Mouse (Mus musculus) embryonic facial prominence, embryonic 15.5 days (tissue): ENCODE results near the gene Cxcl17. TPM values are rescaled to one million over a fixed set of nuclear protein-coding genes. Genes with fewer than 3 reads are reported as not detected.
"Not testable (repeated sequence)": the region's sequence is repeated elsewhere in the genome, so short reads cannot be mapped to it uniquely, and the experiment has no call there.

Experiments
- ATAC-seq: fragments of 200-750 bp; cut with Nextera tagmentation; 2 replicates; pipeline ENCODE4 v1.8.0; 2017; ENCODE audit warnings: low read depth, moderate TSS enrichment; ENCODE audit not compliant: insufficient number of reproducible peaks, low FRiP score, low TSS enrichment
- H3K27ac ChIP-seq: fragments of 300-500 bp; sonication (generic); replicated peaks from 2 replicates; pipeline ENCODE4 v1.5.1; 2015; ENCODE audit warnings: mild to moderate bottlenecking, inconsistent platforms
- H3K27me3 ChIP-seq: fragments of 300-500 bp; sonication (generic); 2 replicates; pipeline ENCODE4 v1.6.1; 2015; ENCODE audit warnings: inconsistent platforms
- H3K36me3 ChIP-seq: fragments of 300-500 bp; sonication (generic); 2 replicates; pipeline ENCODE4 v1.6.1; 2015; ENCODE audit warnings: mild to moderate bottlenecking, inconsistent platforms
- H3K4me1 ChIP-seq: fragments of 300-500 bp; sonication (generic); 2 replicates; pipeline ENCODE4 v1.6.1; 2015; ENCODE audit warnings: inconsistent platforms
- H3K4me2 ChIP-seq: fragments of 300-500 bp; sonication (generic); replicated peaks from 2 replicates; pipeline ENCODE4 v1.6.1; 2015; ENCODE audit warnings: mild to moderate bottlenecking, inconsistent platforms
- H3K4me3 ChIP-seq: fragments of 300-500 bp; sonication (generic); replicated peaks from 2 replicates; pipeline ENCODE4 v1.5.1; 2015; ENCODE audit warnings: mild to moderate bottlenecking, inconsistent platforms
- H3K9ac ChIP-seq: fragments of 300-500 bp; sonication (generic); 2 replicates; pipeline ENCODE4 v1.6.1; 2015; ENCODE audit warnings: inconsistent platforms
- H3K9me3 ChIP-seq: fragments of 300-500 bp; sonication (generic); replicated peaks from 2 replicates; pipeline ENCODE4 v1.6.1; 2016; ENCODE audit warnings: inconsistent platforms
- WGBS: fragments of 180-500 bp; shearing (Covaris S2); methylation state at CpG from one replicate; pipeline ENCODE4 v1.1.7; 2015; 5-methylcytosine and 5-hydroxymethylcytosine counted together
- polyA plus RNA-seq: library from polyadenylated mRNA; unstranded; fragments of >200 nt; fragmentation: Nextera tagmentation; extraction: Ambion mirVana; gene quantifications from 2 replicates; pipeline ENCODE4 v1.2.1, GENCODE M21; 2015

Gene Cxcl17
- polyA plus RNA-seq, 1 experiment from 2014 or later = 4.3 TPM

GRCm38 (mm10) chr7:25399028-25399427 is 13.7 kb downstream of the Cxcl17 start:
- H3K9me3 ChIP-seq, ATAC-seq: not testable (repeated sequence)

GRCm38 (mm10) chr7:25398610-25399009 is 14.1 kb downstream of the Cxcl17 start, which contains the start of gene Lipe:
Lipe (minus strand) TSS chr7:25398710.
- H3K4me2 ChIP-seq = no peak within 1 kb of the TSS
- no peak for ATAC-seq
- H3K4me1 ChIP-seq = peaks cover 29% of the 10 kb centered on the region
- 91% methylated on average over 1 of the region's 1 CpGs for WGBS
- H3K27ac ChIP-seq = no peak within 1 kb of the TSS
- no peaks in the 10 kb centered on the region for H3K27me3 ChIP-seq
- no peaks in the 10 kb centered on the region for H3K9me3 ChIP-seq
- H3K4me3 ChIP-seq = no peak within 1 kb of the TSS
- H3K36me3 ChIP-seq = no peaks in the 10 kb centered on the region
- H3K9ac ChIP-seq = no peak within 1 kb of the TSS

More at GRCm38 (mm10) chr7:25399028-25399427, 13.7 kb downstream of the Cxcl17 start:
- H3K4me3 ChIP-seq, H3K9ac ChIP-seq, H3K27me3 ChIP-seq, H3K36me3 ChIP-seq, H3K4me2 ChIP-seq, H3K27ac ChIP-seq: not testable (repeated sequence)
- peaks cover 25% of the 10 kb centered on the region for H3K4me1 ChIP-seq

GRCm38 (mm10) chr7:25396621-25397020 is 16.1 kb downstream of the Cxcl17 start:
- ATAC-seq = no peak
- H3K36me3 ChIP-seq = no peaks in the 10 kb centered on the region
- no peak overlapping the region for H3K9ac ChIP-seq
- H3K27ac ChIP-seq = 0 out of 2 replicates have a peak overlapping the region, but pooled peaks have one; percentile 67
- H3K4me1 ChIP-seq = peaks cover 19% of the 10 kb centered on the region
- no peaks in the 10 kb centered on the region for H3K9me3 ChIP-seq
- H3K4me2 ChIP-seq = peak overlapping the region; percentile 65
- H3K4me3 ChIP-seq = no peak overlapping the region
- WGBS = 88% methylated on average over 14 of the region's 14 CpGs
- no peaks in the 10 kb centered on the region for H3K27me3 ChIP-seq

DNA sequence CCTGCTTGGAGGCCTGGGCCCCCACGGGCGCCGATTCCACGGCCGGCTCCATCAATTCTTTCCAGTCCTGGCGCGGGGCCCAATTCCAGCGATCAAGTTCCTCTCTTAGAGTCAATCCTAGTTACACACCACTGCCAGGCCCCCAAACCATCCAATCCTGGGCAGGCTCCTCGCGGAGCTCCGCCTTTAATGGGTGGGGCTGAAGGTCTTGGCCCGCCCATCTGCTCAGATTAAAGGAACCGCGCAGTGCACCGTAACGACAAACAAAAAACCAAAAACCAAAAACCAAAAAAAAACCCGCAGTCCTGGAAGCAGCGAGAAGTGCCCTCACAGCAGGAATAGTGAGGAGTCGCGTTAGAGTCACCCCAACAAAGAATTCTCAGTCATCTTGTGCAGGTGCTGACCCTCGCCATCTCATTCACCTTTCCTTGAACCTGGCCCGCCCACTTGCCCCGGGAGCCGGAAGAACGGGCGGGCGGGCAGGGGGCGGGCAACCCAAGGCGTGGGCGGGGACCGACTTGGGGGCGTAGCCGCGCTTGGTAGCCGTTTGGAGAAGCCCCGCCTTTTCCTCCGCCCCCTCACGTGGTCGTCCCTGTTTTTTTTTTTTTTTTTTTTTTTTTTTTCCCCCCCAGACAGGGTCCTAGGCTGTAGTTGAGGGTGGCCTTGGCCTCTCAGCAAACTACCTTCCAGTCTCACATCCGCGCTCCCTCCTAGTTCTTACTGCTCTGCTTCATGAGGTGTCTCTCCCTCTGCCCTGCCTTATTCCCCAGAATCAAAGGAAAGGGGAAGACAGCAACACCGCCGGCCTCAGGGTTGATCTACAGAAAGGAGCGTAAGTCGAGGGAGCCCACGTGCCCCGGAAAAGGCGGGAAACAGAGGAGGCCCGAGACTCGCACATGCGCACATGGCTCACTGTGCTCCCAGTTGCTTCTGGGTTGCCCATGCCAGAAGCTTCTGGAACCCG is 16.8 kb downstream of the Cxcl17 start:
- Histone ChIP-seq H3K9me3 (no peaks in the 10 kb centered on the region), H3K27ac (peak overlapping the region; percentile 67)
- ATAC-seq = peak; percentile 96

GRCm38 (mm10) chr7:25395186-25395557 is 17.5 kb downstream of the Cxcl17 start:
- 0% methylated on average over 22 of the region's 22 CpGs for WGBS
- Histone ChIP-seq H3K9ac (peak overlapping the region; percentile 23), H3K27ac (peak overlapping the region; percentile 67), H3K4me3 (peak overlapping the region; percentile 72), H3K27me3 (no peaks in the 10 kb centered on the region), H3K36me3 (no peaks in the 10 kb centered on the region), H3K9me3 (no peaks in the 10 kb centered on the region), H3K4me1 (peaks cover 27% of the 10 kb centered on the region), H3K4me2 (peak overlapping the region; percentile 65)
- ATAC-seq = no peak; the same call in 1 of the 2 replicates

More for the DNA sequence above, 16.8 kb downstream of the Cxcl17 start:
- Histone ChIP-seq H3K4me2 (peak overlapping the region; percentile 65), H3K4me3 (peak overlapping the region; percentile 72), H3K4me1 (peaks cover 22% of the 10 kb centered on the region), H3K36me3 (no peaks in the 10 kb centered on the region), H3K9ac (peak overlapping the region; percentile 23), H3K27me3 (no peaks in the 10 kb centered on the region)
- WGBS = 6% methylated on average over 49 of the region's 52 CpGs

DNA sequence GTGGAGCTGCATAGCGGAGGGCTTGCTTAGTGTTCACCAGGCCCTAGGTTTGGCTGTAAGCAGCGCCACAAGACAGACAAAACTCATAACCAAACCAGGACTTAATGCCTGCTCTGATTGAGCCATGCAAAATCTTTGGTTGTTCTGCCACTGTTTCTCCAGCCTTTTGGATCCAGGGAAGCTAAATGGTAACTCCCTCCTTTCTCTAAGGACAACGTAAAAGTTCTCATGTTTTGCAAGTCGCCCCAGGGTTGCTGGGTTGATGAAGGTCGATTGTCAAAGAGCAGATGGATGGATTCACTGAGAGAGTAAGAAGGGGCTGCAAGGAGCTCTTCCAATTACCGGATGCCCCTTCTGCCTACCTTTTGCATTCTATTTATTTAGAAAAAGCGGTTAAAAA is 17.9 kb downstream of the Cxcl17 start:
- Histone ChIP-seq H3K27me3 (no peaks in the 10 kb centered on the region), H3K9ac (peak overlapping the region; percentile 23), H3K4me2 (peak overlapping the region; percentile 65), H3K4me1 (peaks cover 31% of the 10 kb centered on the region), H3K36me3 (no peaks in the 10 kb centered on the region), H3K4me3 (peak overlapping the region; percentile 72), H3K27ac (0 out of 2 replicates have a peak overlapping the region, but pooled peaks have one; percentile 18), H3K9me3 (no peaks in the 10 kb centered on the region)
- no peak for ATAC-seq
- WGBS = 12% methylated on average over 7 of the region's 7 CpGs

DNA sequence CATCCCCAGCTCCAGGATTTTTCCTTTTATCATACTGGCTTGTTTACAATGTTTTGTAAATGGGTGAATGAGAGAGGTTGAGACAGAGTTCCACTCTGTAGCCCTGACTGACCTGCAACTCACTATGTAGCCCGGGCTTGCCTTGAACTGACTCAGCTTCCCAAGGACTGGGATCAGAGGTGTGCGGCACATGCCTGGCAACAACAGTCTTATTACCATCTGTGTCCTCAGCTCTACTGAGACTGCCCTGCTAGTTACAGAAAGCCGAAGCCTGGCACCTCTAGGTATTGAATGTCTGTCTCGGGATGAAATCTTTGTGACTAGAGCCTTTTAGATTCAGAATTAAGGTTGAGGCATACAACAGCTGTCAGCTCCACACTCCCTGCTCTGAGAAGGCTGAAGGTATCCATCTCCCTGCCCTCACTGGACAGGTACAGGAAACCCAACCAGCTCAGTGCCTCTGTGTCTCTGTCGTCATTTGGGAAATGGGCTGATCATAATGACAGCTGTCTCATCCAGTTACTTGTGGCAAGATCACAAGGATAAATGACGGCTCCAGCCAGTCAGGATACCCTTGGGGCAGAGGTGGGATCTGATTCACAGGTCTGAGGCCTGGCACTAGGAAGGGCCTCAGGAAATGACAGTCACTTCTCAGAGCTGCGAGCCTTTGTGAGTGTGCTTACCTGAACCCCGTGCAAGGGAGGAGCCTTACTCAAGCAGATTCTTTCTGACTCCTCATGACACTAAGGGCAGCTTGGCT is 19.1 kb downstream of the Cxcl17 start:
- WGBS = 54% methylated on average over 8 of the region's 8 CpGs
- no peak overlapping the region for H3K4me3 ChIP-seq
- no peak overlapping the region for H3K9ac ChIP-seq
- 0 out of 2 replicates have a peak overlapping the region, but pooled peaks have one; percentile 65 for H3K4me2 ChIP-seq
- no peaks in the 10 kb centered on the region for H3K36me3 ChIP-seq
- H3K9me3 ChIP-seq = no peaks in the 10 kb centered on the region
- no peak for ATAC-seq
- H3K4me1 ChIP-seq = peaks cover 37% of the 10 kb centered on the region
- no peak overlapping the region for H3K27ac ChIP-seq
- H3K27me3 ChIP-seq = no peaks in the 10 kb centered on the region

DNA sequence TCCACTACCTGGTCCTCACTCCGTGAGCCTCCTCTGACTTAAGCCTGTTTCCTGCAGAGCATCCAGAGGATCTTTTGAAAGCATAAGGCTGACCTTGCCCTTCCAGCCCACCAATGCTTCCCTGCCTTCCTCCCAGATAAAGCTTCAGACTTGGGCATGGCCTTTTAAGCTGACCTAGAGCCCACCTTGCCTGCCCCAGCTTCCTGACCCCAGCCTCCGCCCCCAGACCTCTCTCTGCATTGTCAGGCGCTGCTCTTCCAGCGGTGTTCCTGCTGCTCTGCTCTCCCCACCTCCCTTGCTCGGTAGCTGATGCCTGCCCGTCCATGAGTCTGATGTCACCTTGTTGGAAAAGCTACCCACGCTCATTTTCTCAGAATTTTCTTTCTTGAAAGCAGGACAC is 19.8 kb downstream of the Cxcl17 start:
- ATAC-seq = no peak
- no peaks in the 10 kb centered on the region for H3K9me3 ChIP-seq
- peaks cover 37% of the 10 kb centered on the region for H3K4me1 ChIP-seq
- no peak overlapping the region for H3K27ac ChIP-seq
- no peak overlapping the region for H3K4me3 ChIP-seq
- H3K36me3 ChIP-seq = peaks cover 6% of the 10 kb centered on the region
- no peaks in the 10 kb centered on the region for H3K27me3 ChIP-seq
- no peak overlapping the region for H3K4me2 ChIP-seq
- WGBS = 56% methylated on average over 7 of the region's 7 CpGs
- H3K9ac ChIP-seq = no peak overlapping the region

- H3K4me3 ChIP-seq = no peak overlapping the region
These were observed 20.7 kb downstream of the Cxcl17 start for GRCm38 (mm10) chr7:25391856-25392453.

GRCm38 (mm10) chr7:25390986-25391385 is 21.7 kb downstream of the Cxcl17 start:
- ATAC-seq = no peak
- peaks cover 14% of the 10 kb centered on the region for H3K36me3 ChIP-seq
- no peaks in the 10 kb centered on the region for H3K27me3 ChIP-seq
- H3K4me1 ChIP-seq = peaks cover 40% of the 10 kb centered on the region
- 33% methylated on average over 2 of the region's 2 CpGs for WGBS
- H3K9ac ChIP-seq = no peak overlapping the region
- no peak overlapping the region for H3K4me3 ChIP-seq
- H3K4me2 ChIP-seq = no peak overlapping the region
- no peaks in the 10 kb centered on the region for H3K9me3 ChIP-seq
- H3K27ac ChIP-seq = no peak overlapping the region

More at GRCm38 (mm10) chr7:25391856-25392453, 20.7 kb downstream of the Cxcl17 start:
- H3K27ac ChIP-seq = no peak overlapping the region
- no peak overlapping the region for H3K9ac ChIP-seq
- no peak overlapping the region for H3K4me2 ChIP-seq
- peaks cover 37% of the 10 kb centered on the region for H3K4me1 ChIP-seq
- WGBS = 77% methylated on average over 2 of the region's 2 CpGs
- no peaks in the 10 kb centered on the region for H3K9me3 ChIP-seq
- ATAC-seq = no peak
- peaks cover 13% of the 10 kb centered on the region for H3K36me3 ChIP-seq
- H3K27me3 ChIP-seq = no peaks in the 10 kb centered on the region
